Mouse (Mus musculus): ENCODE results near the gene Kbtbd12.

- TF ChIP-seq CTCF (IDR thresholded peaks at IDR 0.05; ENCODE audit: low read depth) = peak; percentile 73
- no peak for TF ChIP-seq EP300 (IDR thresholded peaks at IDR 0.05; ENCODE audit: low read depth)
Observed at GRCm38 (mm10) chr6:88499481-88500404, 138.0 kb downstream of the Kbtbd12 start.
